Mouse (Mus musculus) left cerebral cortex, adult 18-20 months (tissue): ENCODE results near the gene Klhl36. TPM values are rescaled to one million over a fixed set of nuclear protein-coding genes. Genes with fewer than 3 reads are reported as not detected.

Experiments used
- DNase-seq, 2 experiments: peaks; one replicate each; pipeline ENCODE4 v3.0.0; 2021 to 2022; ENCODE audit warnings: low spot score in 2 of 2, mixed read lengths in 1 of 2
- long read RNA-seq, 2 experiments: library from polyadenylated mRNA; stranded (forward); transcript quantifications; one replicate each; pipeline ENCODE4 v2.0.0; 2021
- total RNA-seq, 2 experiments: library from RNA; stranded (reverse); gene quantifications; 2 replicates each; pipeline ENCODE4 v1.2.3; 2021

Klhl36 gene
- total RNA-seq: 1 to 10 TPM; 7.7 to 8.8 TPM
- long read RNA-seq, experiment 1, transcript Klhl36-201 (5 exons, 2,181 nt): major isoform, 5 of 6 reads
- long read RNA-seq, experiment 1, partial matches to known transcripts: 0 of 6 reads
- long read RNA-seq, experiment 1, other reads (novel, unspliced or antisense): 1 of 6 reads
- long read RNA-seq, experiment 2, partial matches to known transcripts: 0 of 6 reads
- long read RNA-seq, experiment 2, other reads (novel, unspliced or antisense): 2 of 6 reads

DNA sequence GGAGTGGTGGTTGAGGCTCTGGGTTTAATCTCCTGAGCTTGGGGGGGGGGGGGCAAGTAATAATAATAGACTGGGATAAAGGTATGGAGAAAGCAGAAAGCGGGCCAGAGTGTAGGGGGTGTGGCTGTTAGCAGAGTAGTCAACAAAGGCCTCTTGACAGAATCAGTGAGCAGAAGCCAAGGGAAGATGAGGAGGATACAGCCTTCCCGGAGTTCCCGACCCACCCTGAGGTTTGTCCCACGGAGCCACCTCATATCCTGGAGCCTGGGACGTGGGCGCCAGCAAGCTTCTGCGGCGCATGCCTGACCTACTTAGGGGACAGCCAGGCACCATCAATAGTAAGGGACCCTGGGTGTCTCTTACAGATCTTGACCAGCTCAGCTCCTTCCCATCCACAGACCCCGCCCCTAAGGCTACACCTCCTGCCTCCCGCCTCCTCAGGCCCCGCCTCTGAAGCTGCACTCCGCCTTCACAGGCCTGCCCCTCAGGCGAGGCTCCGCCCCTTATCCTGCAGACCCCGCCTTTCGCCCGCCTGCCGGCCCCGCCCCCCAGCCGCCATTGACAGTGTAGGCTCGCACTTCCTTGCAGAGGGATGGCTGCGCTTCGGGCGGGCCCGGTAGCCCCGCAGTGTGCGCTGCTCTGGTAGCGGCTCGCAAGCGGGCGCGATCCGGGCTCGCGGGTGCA lies at the start of gene Klhl36:
Klhl36 (plus strand) TSS at position 561 of the 684 bp plus-strand sequence.
- peak; percentile 95 to 96 for DNase-seq

DNA sequence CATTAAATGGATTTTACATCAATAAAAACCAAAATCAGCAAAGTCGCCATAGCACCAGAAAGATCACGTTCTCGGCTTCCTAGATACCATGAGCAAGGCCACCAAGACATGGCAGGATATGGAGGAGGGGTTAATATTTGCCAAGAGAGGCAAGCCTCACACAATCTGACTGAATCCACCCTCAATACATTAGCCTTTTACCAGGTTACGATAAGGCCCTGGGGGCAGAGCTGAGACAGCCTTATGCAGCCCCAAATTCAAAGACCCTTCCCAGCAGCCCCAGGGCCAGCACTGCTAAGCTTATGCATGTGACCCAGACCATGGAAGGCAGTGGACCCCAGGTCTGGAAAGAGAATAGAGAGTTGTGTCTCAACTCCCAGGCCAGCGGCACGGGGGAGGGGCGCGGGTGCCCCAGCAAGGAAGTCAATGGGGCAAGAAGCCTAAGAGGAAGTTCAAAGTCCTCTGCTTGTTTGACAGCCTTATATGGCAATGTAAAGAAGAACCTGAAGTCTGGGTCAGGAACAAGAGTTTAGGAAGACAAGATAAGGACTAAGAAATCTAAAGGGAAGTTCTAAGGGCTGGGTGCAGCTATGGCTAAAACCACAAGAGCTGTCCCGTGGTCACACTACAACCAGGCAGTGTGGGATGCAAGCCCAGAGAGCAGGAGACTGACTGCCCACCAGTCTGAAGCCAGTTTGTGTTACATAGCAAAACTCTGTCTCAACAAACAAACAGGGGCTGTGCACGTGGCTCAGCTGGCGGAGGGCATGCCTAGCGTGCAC lies 49.2 kb upstream of the Klhl36 start:
- no peak for DNase-seq

DNA sequence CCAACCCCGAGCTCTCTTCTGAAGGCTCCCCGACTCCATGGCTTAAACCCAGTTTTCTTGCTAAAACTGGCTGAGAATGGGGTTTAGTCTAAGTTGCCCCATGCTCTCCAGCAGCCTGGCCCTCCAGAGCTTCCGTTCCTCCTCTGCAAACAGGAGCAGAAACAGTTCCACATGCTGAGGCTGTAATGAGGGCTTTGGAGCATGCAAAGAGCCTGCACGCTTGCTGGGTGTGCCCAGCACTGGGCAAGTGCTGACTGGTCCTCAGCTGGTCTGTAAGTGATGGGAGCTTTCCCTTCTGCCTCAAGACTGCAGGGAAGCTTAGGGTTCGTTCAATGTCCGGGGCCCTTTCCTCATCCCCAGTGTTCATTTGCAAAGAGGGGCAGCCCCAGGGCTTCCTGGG lies 45.8 kb upstream of the Klhl36 start:
- DNase-seq: no peak

DNA sequence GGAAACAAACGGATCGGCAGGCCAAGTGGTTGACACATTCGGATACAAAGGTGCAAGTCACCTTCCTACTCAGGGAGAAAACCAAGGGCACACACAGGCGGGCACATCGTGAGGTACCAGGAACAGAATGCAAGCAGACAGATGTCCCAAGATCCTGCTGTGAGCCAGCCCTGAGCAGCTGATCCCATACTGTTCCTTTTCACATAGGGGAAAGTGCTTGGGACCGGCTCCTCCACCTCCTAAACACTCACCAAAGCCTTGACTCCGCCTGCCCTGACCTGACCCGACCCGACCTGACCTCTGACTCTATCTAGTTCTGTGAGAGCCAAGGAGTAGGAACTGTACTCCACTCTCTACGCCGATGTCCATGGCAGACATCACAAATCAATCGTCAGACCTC lies 44.6 kb upstream of the Klhl36 start:
- DNase-seq: no peak

DNA sequence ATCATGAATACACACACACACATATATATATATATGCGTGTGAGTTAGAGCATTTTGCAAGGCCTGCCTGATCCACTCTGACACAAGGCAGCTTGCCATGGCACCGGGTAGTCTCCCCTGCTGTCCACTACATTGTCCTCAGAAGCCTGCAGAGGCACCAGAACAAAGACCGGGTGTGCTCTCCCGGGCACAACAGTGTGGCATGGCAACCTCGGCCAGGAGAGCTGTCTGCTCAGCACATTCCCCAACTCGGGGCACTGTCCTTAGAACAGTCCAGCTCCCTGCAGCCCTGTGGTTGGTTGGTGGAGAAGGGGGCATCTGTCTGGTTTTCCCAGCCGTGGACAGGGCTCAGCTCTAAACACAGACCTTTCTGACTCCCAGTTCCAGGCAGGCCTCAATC lies 42.8 kb upstream of the Klhl36 start:
- DNase-seq: no peak

DNA sequence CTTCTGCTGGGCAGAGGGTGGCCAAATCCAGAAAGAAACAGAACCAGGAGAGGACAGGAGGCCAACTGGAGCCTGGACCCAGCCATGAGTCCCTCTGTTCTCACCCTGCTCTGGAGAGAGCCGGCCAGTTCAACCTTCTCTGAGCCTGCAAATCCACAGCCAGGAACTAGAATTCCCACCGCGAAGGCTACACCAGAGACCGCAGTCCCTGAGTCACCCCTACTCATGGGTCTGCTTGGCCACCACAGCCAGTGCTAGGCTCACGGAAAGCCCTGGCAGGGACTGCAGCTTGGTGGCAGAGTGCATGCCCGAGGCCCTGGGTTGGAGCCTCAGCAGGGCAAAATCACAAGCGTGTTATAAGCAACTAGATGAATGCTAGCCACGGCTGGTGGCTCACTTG lies 42.1 kb upstream of the Klhl36 start:
- DNase-seq: no peak

DNA sequence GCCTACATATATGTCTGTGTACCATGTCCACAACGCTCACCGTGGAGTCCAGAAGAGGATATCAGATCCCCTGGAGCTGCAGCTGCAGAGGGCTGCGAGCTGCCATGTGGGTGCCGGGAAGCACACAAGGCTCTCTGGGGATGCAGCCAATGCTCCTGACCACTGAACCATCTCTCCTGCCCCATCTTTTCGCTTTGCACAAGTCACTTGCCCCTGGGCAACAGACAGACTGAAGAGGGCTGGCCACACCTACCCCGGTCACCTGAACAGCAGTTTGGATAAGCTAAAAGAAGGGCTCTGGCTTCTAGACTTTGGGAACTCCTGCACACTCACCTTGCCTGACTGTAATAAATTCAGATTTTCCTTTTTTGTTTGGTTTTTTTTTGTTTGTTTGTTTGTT lies 40.4 kb upstream of the Klhl36 start:
- DNase-seq: no peak

DNA sequence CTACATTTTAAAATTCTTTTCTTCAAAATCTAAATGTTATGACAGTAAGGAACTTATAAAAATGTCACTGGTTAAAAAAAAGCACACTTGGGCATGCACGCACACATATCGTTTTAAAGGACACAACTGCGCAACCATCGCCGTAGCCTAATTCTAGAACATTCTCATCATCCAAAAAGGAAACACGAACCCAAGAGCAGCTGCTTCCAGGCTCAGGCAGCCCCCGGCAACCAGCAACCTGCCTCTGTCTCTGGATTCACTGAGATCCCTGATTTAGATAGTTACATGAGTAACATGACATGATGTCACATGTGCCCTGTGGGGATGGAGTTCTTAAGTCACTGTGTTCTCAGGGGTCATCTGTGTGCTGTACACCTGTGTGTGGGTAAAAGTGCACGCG lies 38.8 kb upstream of the Klhl36 start:
- no peak for DNase-seq

DNA sequence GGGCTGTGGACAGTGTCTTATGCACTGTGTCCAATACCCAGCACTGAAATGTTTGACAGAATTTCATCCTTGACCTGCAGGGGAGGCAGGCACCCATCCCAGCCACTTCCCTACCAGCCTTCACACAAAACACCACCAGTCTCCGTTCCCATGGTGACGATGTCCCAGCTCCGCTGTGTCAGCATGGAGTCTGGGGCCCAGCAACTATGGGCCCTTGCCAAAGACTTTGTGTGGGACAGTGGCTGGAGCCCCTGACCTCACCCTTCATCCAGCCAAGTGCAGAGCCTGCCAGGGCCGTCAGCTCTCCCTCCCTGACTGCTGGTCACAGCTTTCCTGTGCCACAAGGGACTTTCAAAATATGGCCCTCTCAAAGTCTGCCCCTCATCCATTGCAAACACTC lies 38.0 kb upstream of the Klhl36 start:
- DNase-seq: no peak

DNA sequence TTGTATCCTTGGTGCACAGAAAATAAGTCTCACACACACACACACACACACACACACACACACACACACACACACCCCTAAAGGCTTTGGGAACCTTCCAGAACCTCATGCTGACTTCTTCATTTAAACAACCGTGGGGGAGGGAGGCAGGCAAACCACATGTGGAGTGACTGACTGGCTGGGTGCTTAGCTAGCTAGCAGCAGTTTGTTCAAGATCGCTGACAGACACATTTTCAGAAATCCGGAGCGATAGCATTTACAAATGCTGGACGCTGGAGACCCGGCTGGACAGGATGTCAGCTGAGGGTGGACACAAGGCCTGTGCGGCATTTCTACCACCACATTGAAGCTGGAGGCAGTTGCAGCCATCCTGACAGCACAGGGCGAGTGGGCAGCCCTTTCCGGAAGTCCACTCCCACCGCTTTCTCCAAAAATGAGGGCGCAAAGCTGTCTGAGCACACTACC lies 37.2 kb upstream of the Klhl36 start:
- peak in 1 of 2 experiments; percentile 65 for DNase-seq

DNA sequence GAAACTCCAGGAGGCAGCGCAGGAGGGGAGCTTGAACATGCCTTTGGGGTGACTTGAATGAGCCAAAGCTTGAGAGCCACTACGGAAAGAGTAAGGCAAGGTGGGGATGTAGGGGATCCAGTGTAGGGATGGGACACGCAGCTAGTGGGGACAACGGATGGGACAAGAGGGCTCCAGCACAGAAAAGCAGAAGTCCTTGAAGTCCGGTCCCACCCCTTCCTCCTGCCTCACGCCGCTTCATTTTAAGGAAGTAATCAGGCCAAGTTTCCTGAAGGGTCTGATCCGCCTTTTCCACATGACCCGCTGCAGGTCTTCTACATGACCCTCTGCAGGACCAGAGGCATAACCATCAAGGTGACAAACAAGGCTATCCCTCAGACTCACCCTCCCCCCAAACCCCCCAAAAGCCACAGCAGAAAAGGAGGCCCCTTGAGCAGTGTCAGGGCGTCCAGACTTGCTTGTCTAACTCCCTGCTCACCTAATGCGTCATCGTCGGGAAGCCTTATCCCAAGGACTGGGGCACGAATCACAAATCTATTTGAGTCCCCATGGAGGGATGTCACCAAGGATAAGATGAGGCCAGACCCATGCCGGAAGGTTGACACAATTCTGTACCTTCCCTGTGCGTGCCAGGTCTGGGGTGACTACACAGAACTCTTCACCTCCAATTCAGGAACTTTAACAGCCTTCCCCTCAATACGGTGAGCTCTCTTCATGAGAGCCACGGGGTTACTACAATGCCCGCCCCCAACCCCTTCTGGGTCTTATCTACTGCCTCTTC lies 35.9 kb upstream of the Klhl36 start:
- DNase-seq: no peak

DNA sequence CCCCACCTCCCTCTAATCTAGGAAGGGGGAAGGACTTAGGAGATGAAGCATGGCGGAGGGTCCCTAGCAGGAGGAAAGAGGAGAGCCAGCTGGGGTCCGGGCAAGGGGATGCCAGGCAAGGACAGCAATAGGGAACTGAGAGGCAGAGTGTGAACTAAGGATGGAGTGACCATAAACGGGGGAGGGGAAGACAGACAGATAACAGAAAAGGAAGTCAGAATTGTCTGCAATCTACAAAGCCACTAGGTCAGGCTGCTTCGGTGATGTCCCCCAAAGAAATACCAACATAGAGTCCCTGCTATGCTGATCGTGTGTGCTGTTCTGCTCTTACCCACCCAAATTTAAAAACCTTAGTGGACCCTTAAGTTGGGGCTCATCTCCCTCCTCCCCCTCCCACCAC lies 35.1 kb upstream of the Klhl36 start:
- DNase-seq: no peak

DNA sequence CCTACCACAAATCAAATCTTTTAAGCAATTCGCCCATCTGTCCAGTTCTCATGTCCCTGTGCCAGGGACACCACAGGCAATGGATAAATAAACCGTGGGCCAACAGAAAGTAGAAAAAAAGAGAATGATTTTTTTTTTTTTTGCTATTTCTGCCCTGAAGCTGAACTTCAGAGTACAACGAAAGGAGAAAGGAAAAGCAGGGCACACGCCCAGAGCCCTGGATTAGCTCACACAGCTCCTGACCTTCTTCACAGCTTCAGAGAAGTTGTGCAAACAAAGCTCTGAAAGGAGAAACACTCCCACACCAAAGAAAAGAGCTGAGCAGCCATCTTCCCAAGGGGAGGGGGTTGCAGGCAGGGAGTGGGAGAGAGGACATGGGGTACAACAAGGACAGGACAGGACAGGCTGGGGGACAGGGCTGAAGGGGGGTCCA lies 34.3 kb upstream of the Klhl36 start:
- DNase-seq: no peak

DNA sequence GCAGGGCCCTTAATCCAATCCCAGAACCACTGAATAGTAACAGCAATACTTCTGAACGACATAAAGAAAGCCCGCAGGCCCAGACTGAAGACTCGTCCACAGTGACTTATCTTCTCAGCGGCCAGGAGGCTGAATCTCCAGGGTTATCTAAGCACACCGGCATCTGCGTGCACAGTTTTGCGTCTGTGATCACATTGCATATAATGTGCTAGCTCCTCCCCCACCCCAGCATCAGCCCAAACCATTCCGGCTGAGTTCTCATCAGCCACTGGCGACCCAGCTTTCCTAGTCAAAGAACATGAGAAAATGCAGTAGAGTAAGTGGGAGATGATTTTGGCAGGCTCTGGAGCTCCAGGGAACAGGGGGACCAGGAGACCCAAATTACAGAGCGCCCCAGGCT lies 33.1 kb upstream of the Klhl36 start:
- no peak for DNase-seq

DNA sequence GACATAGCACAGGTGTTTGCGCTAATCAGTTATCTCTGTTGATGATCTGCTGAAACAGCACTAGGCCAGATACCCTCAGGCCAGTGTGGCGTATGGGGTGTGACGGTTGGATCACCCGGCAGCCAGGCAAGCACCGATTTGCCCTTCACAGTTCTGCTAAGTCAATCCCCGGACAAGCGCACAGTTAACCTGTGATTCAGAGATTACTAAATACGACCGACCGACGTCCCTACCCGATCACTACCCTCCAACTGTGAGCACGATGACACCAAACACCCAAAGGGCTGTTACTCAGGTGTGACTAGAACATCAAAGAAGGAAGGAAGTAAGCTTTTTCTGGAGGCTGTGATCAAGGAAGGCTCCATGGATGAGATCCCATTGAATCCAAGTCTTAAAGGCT lies 32.6 kb upstream of the Klhl36 start:
- no peak for DNase-seq

DNA sequence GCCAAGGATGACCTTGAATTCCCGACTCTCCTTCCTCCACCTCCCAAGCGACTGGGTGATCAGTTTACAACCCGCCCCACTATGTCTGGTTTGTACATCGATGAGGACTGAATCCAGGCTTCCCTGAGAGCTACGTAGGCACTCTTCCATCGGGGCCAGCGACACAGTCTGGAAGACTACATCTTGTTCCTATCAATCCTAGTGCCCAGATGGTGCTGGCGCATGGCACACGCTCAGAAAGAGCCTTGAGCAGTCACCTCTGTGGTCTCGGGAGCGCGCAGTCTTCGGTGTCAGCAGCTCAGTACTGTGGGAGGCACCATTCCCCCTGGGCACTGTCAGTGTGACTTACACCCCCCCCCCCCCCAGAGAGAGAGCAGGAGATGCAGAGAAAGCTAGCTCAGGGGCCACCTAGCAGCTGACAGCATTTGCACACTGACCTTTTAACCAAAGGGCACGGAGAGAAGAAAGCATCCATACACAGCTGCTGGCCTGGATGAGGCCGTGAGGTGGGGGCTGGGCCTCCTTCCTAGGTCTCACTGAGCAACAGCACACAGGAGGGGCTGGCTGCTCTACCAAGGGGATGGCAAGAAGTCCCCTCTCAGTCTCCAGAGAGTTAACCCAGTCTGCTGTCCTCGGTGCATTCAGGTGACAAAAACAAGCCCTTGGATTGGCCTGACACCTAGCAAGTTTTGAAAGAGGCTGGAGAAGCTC lies 32.0 kb upstream of the Klhl36 start:
- no peak for DNase-seq

DNA sequence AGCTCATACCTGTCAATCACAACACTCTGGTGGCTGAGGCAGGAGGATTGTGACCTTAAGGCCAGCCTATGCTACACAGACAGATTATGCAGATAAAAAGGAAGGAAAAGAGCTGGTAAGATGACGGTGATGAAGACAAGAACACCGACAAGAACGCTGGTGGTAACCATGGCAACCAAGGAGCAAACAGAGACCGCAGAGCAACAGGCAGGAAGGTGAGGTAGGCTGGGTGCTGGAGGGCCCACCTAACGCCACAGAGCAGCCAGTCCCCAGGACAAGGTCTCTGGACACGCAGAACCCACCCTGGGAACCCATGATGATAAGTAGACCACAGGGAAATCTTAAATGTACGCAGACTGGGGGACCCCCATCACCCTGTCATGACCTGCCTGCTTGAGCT lies 31.5 kb upstream of the Klhl36 start:
- no peak for DNase-seq

DNA sequence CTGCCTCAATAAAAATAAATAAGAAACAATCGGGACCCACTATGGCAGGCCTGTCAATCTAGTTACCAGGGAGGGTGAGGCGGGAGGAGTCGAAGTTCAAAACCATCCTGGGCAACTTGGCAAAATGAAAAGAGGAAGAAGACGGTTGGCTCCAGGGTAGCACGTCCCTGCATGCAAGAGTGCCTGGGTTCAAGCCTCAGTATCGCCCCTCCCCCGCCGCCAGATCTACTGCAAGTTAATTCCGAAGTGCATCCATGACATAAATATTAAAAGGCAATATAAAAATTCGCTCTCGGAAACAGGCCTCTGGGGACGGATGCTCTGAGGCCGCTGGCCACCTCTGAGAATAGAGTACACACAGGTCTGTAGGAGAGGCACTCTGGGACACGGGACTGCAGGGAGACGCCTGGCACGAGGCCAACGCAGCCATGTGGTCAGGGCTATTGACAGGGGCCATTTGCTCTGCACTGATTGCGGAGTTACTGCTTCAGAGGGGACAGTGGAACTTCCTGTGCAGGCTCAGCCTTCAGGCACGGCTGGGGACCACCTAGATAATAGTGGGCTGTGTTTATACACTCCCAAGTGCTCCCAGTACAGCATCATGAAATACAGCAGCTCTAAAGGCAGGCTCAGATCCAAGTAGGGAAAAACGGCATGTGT lies 30.6 kb upstream of the Klhl36 start:
- no peak for DNase-seq

DNA sequence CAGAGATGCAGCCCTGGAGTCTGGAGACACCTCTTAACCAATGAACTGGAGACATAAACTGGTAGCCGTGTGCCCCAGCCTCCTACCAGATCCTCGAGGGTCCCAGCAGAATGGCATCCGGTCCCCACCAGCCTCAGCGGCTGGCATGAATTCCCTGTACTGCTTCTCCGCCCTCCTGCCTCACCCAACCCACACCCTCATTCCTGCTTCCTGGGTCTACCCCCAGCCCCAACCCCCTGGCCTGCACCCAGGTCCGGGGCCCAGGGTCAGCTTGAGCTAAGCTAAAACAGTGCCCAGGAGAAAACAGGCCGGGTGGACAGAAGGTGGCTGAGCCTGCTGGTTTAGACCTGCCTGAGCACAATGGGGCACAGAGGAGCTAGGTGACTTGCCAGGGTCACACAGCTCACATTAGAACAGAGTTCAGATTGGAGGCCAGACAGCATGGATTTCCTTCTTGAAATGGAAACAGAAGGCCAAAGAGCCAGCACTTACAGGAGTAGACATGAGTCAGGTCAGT lies 29.9 kb upstream of the Klhl36 start:
- no peak for DNase-seq

DNA sequence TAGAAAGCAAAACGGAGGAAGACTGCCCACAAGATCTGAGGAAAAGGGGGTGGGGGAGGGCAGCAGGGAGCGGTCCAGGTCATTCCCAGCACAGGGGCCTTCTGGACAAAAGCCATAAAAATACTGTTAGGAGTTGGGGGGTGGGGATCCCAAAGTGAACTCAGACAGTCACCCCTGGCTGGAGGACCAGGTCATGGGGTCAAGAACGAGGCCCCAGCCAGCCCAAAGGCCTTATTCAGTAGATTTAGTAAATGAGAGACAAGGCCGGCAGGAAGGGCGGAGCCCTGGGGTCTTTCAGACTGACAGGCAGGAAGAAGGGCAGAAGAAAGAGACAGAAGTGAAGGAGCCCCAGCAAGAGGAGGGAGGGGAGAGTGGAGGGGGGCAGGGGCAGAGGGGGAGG lies 29.1 kb upstream of the Klhl36 start:
- DNase-seq: no peak
